Mouse (Mus musculus) lung, embryonic 15.5 days (tissue): ENCODE data around the gene Nfic. TPM values are rescaled to one million over a fixed set of nuclear protein-coding genes. Genes with fewer than 3 reads are reported as not detected.

Experiments
- microRNA-seq: library from miRNA; unstranded; fragments of <30 nt; microRNA quantifications from one replicate; pipeline ENCODE4, GENCODE M21; 2016
- polyA plus RNA-seq: library from polyadenylated mRNA; unstranded; fragments of >200 nt; fragmentation: Nextera tagmentation; extraction: Ambion mirVana; gene quantifications from 2 replicates; pipeline ENCODE4 v1.2.1, GENCODE M21; 2015

Gene Nfic
- polyA plus RNA-seq, 1 experiment from 2014 or later: 86.0 TPM

Small RNAs within 50 kb of the gene (microRNA-seq; reads per million reads assigned to microRNA genes)
- gene Gm25595 (not detected), gene Mir1191b (1.5 reads per million), gene Mir6913 (not detected)

Other genes starting within 250 kb of the Nfic start
- gene Atcay, start 224.8 kb downstream of the Nfic start, polyA plus RNA-seq: 0.14 and 0.29 TPM in 2 replicates
- gene Zfr2, start 222.5 kb downstream of the Nfic start, polyA plus RNA-seq: 5.3 and 5.4 TPM in 2 replicates
- 2.7 and 3.9 TPM in 2 replicates for gene Matk, start 202.7 kb downstream of the Nfic start, polyA plus RNA-seq
- gene Mrpl54, start 188.7 kb downstream of the Nfic start, polyA plus RNA-seq: 208 and 225 TPM in 2 replicates
- gene Apba3, start 188.7 kb downstream of the Nfic start, polyA plus RNA-seq: 60.7 and 66.5 TPM in 2 replicates
- 26.4 and 28.8 TPM in 2 replicates for gene Tjp3, start 164.1 kb downstream of the Nfic start, polyA plus RNA-seq
- 45.4 and 47.0 TPM in 2 replicates for gene Pip5k1c, start 162.7 kb downstream of the Nfic start, polyA plus RNA-seq
- 48.4 and 49.9 TPM in 2 replicates for gene Cactin, start 134.5 kb downstream of the Nfic start, polyA plus RNA-seq
- 17.8 and 18.3 TPM in 2 replicates for gene Tbxa2r, start 126.9 kb downstream of the Nfic start, polyA plus RNA-seq
- gene Gipc3, start 112.4 kb downstream of the Nfic start, polyA plus RNA-seq: 0.07 and 0.10 TPM in 2 replicates
- gene Hmg20b, start 105.2 kb downstream of the Nfic start, polyA plus RNA-seq: 91.2 and 92.5 TPM in 2 replicates
- gene Mfsd12, start 98.1 kb downstream of the Nfic start, polyA plus RNA-seq: 17.6 and 20.4 TPM in 2 replicates
- gene 4930404N11Rik, start 89.8 kb downstream of the Nfic start, polyA plus RNA-seq: 2.0 and 3.0 TPM in 2 replicates
- gene Fzr1, start 77.1 kb downstream of the Nfic start, polyA plus RNA-seq: 110 and 115 TPM in 2 replicates
- 75.9 and 79.8 TPM in 2 replicates for gene Dohh, start 71.2 kb downstream of the Nfic start, polyA plus RNA-seq
- 1.6 and 2.7 TPM in 2 replicates for gene Gm48551, start 71.2 kb downstream of the Nfic start, polyA plus RNA-seq
- 0.45 and 2.3 TPM in 2 replicates for gene Gm48552, start 66.6 kb downstream of the Nfic start, polyA plus RNA-seq
- gene Smim24, start 62.6 kb downstream of the Nfic start, polyA plus RNA-seq: 4.4 TPM in 2 replicates
- gene Celf5, start 27.1 kb upstream of the Nfic start, polyA plus RNA-seq: 0.34 and 0.42 TPM in 2 replicates
- 81.8 and 82.8 TPM in 2 replicates for gene Ncln, start 40.8 kb upstream of the Nfic start, polyA plus RNA-seq
- gene S1pr4, start 44.5 kb upstream of the Nfic start, polyA plus RNA-seq: 2.5 and 3.6 TPM in 2 replicates
- 1.7 and 1.8 TPM in 2 replicates for gene Gna15, start 68.6 kb upstream of the Nfic start, polyA plus RNA-seq
- 72.7 and 74.2 TPM in 2 replicates for gene Gna11, start 89.6 kb upstream of the Nfic start, polyA plus RNA-seq
- 662 and 670 TPM in 2 replicates for gene Aes, start 103.9 kb upstream of the Nfic start, polyA plus RNA-seq
- 39.3 and 49.7 TPM in 2 replicates for gene Tle2, start 118.9 kb upstream of the Nfic start, polyA plus RNA-seq
- 28.1 and 29.3 TPM in 2 replicates for gene Tle6, start 145.4 kb upstream of the Nfic start, polyA plus RNA-seq
- 0.66 and 0.78 TPM in 2 replicates for gene BC025920, start 150.6 kb upstream of the Nfic start, polyA plus RNA-seq
- gene Sirt6, start 172.2 kb upstream of the Nfic start, polyA plus RNA-seq: 41.1 TPM in 2 replicates
- 8.6 and 9.8 TPM in 2 replicates for gene Ankrd24, start 172.9 kb upstream of the Nfic start, polyA plus RNA-seq
- gene Gm10778, start 193.4 kb upstream of the Nfic start, polyA plus RNA-seq: 4.3 and 4.7 TPM in 2 replicates
- 17.7 and 18.0 TPM in 2 replicates for gene Zfp433, start 249.2 kb upstream of the Nfic start, polyA plus RNA-seq